Mouse (Mus musculus): ENCODE data around the gene Brinp1.

DNA sequence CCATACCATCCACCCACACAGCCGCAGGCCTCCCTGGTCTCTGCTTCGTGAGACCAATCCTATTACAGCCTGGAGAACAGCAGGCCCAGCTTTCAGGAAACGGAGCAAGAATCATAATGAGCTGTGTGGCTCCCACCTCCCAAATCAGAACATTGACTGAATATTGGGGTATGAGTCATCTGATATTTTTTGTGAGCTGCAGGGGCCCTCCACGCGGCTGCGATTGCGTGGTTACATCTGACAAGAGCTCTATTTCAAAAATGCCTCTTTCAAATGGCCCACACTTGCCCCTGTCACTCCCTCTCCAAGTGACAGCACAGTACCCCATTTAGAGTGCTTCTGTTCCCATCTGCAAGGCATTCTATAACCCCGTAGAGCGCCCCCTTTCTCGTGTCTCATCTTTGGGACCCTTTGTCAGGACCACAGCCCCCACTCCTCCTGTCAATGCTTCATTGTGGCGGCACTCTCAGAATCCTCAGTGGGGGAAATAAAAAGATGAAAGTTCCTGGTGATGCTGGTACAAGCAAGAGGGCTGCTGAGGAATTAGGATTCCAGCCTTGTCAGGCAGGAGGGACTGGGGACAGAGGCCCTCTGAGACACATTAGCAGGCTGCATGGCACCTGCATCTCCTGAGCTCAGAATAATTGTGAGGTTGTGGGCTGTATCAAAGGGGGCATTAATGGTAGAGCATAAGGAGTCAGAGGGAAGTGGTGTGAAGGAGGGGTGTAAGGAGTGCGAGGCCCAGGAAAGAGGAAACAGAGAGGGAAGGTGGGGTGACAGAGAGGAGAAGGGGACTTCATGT is 188.2 kb downstream of the Brinp1 start:
- TF ChIP-seq EP300 (IDR thresholded peaks at IDR 0.05; ENCODE audit: insufficient read depth, low read depth, low read length): no peak
- TF ChIP-seq CTCF (IDR thresholded peaks at IDR 0.05): no peak
- TF ChIP-seq POLR2A (IDR thresholded peaks at IDR 0.05; ENCODE audit: insufficient read depth, low read depth, low read length): no peak

Data from heart, adult 2 months (tissue).